ENCODE assay signal across 8 mouse cellular contexts in genomic region chr19:59344304-59344711, GRCm38 (mm10). TPM values are rescaled to one million over a fixed set of nuclear protein-coding genes. Genes with fewer than 3 reads are reported as not detected.
DNase-seq lines count a peak whose midpoint lies in the region; ATAC-seq and TF ChIP-seq lines count a peak whose summit lies in the region.

No protein-coding gene starts in this region.

- TF ChIP-seq CTCF in cortical plate, adult 2 months (IDR thresholded peaks at IDR 0.05; ENCODE audit: extremely low read depth, insufficient read depth, low read length): no peak
- TF ChIP-seq CTCF in kidney, postnatal 0 days (IDR thresholded peaks at IDR 0.05; ENCODE audit: low read depth): no peak

- H3K9me3 ChIP-seq in heart, embryonic 13.5 days: no peaks in the 10 kb centered on the region
- no peaks in the 10 kb centered on the region for H3K9me3 ChIP-seq in kidney, postnatal 0 days (replicated peaks; ENCODE audit: low read length)
- no peaks in the 10 kb centered on the region for H3K9me3 ChIP-seq in neural tube, embryonic 11.5 days (ENCODE audit: control insufficient read depth, low read length)

- ATAC-seq in heart, embryonic 13.5 days (ENCODE audit: extremely low read depth, insufficient number of reproducible peaks, low FRiP score, low TSS enrichment): no peak
- ATAC-seq in kidney, postnatal 0 days (replicated peaks; ENCODE audit: low FRiP score, low read depth): no peak
- no peak for ATAC-seq in neural tube, embryonic 11.5 days (ENCODE audit: insufficient read depth, low FRiP score, low TSS enrichment)

- DNase-seq in ovary, postnatal 36 days (ENCODE audit: low spot score): peak; percentile 22
- no peak for DNase-seq in ovary, adult 18-20 months (ENCODE audit: low spot score)
- DNase-seq in kidney, postnatal 0 days (ENCODE audit: low spot score): peak; percentile 12
- DNase-seq in lung, adult 18-20 months: peak; percentile 48 to 62
- peak; percentile 29 for DNase-seq in neural tube, embryonic 11.5 days (ENCODE audit: low spot score)
- DNase-seq in testis, postnatal 10 days (ENCODE audit: low spot score): peak; percentile 48

- 1% methylated on average over 14 of the region's 14 CpGs for WGBS in heart, embryonic 13.5 days
- under 1% methylated on average over 14 of the region's 14 CpGs for WGBS in kidney, postnatal 0 days
- WGBS in neural tube, embryonic 11.5 days: 1% methylated on average over 14 of the region's 14 CpGs

- H3K4me2 ChIP-seq in heart, embryonic 13.5 days: peak overlapping the region; percentile 100
- H3K4me2 ChIP-seq in kidney, postnatal 0 days (ENCODE audit: low read length): peak overlapping the region; percentile 97
- peak overlapping the region; percentile 100 for H3K4me2 ChIP-seq in neural tube, embryonic 11.5 days (ENCODE audit: low read depth)

- H3K27me3 ChIP-seq in heart, embryonic 13.5 days (replicated peaks): peaks cover 22% of the 10 kb centered on the region
- H3K27me3 ChIP-seq in kidney, postnatal 0 days (ENCODE audit: insufficient read depth, low read length): no peaks in the 10 kb centered on the region
- no peaks in the 10 kb centered on the region for H3K27me3 ChIP-seq in neural tube, embryonic 11.5 days (ENCODE audit: control insufficient read depth, insufficient read depth, low read length)

- no peaks in the 10 kb centered on the region for H3K36me3 ChIP-seq in heart, embryonic 13.5 days
- no peaks in the 10 kb centered on the region for H3K36me3 ChIP-seq in kidney, postnatal 0 days (ENCODE audit: insufficient read depth, low read length)
- H3K36me3 ChIP-seq in neural tube, embryonic 11.5 days (ENCODE audit: control insufficient read depth, insufficient read depth, low read length): no peaks in the 10 kb centered on the region

- H3K9ac ChIP-seq in heart, embryonic 13.5 days: peak overlapping the region; percentile 96
- peak overlapping the region; percentile 92 for H3K9ac ChIP-seq in kidney, postnatal 0 days (ENCODE audit: low read depth, low read length)
- H3K9ac ChIP-seq in neural tube, embryonic 11.5 days (ENCODE audit: low read length): peak overlapping the region; percentile 90

- peak overlapping the region; percentile 97 for H3K4me3 ChIP-seq in cortical plate, adult 2 months (ENCODE audit: insufficient read depth, low read length)
- H3K4me3 ChIP-seq in heart, embryonic 13.5 days: peak overlapping the region; percentile 97
- peak overlapping the region; percentile 93 for H3K4me3 ChIP-seq in kidney, postnatal 0 days (replicated peaks; ENCODE audit: low read depth, low read length)
- H3K4me3 ChIP-seq in neural tube, embryonic 11.5 days (ENCODE audit: low read depth, low read length): peak overlapping the region; percentile 87

- no peak for TF ChIP-seq POLR2A in cortical plate, adult 2 months (IDR thresholded peaks at IDR 0.05; ENCODE audit: extremely low read depth, insufficient read depth, low read length)

- no peaks in the 10 kb centered on the region; the same call in 1 of the 2 replicates for H3K4me1 ChIP-seq in cortical plate, adult 2 months (ENCODE audit: control insufficient read depth, insufficient read depth, low read length)
- peaks cover 44% of the 10 kb centered on the region for H3K4me1 ChIP-seq in heart, embryonic 13.5 days
- H3K4me1 ChIP-seq in kidney, postnatal 0 days (replicated peaks; ENCODE audit: insufficient read depth, low read length): peaks cover 6% of the 10 kb centered on the region; the same call in 1 of the 2 replicates
- peaks cover 17% of the 10 kb centered on the region for H3K4me1 ChIP-seq in neural tube, embryonic 11.5 days (ENCODE audit: control insufficient read depth, insufficient read depth, low read length)

- H3K27ac ChIP-seq in cortical plate, adult 2 months (ENCODE audit: insufficient read depth, low read length): no peak overlapping the region
- peak overlapping the region; percentile 94 for H3K27ac ChIP-seq in heart, embryonic 13.5 days (replicated peaks)
- no peak overlapping the region for H3K27ac ChIP-seq in kidney, postnatal 0 days
- H3K27ac ChIP-seq in neural tube, embryonic 11.5 days (ENCODE audit: low read depth, low read length): no peak overlapping the region

RNA-seq across cellular contexts. Expression of gene Pdzd8, which starts 1.3 kb away (rescaled TPM):
- 19.8 and 20.4 TPM in 2 replicates for polyA plus RNA-seq in cortical plate, adult 2 months (2012; rRNA removed)
- polyA plus RNA-seq in heart, embryonic 13.5 days (2015; fragmentation: Nextera tagmentation; extraction: Ambion mirVana): 6.4 and 7.0 TPM in 2 replicates
- polyA plus RNA-seq in kidney, postnatal 0 days (2015; fragmentation: Nextera tagmentation; extraction: Ambion mirVana): 8.1 and 8.8 TPM in 2 replicates
- polyA plus RNA-seq in neural tube, embryonic 11.5 days (2014; fragmentation: Nextera tagmentation; extraction: Ambion mirVana): 15.1 and 16.4 TPM in 2 replicates

RNA-seq across cellular contexts. Expression of gene Rps12-ps3, which starts 22.2 kb away (rescaled TPM):
- polyA plus RNA-seq in cortical plate, adult 2 months (2012; rRNA removed): 118 and 135 TPM in 2 replicates
- polyA plus RNA-seq in heart, embryonic 13.5 days (2015; fragmentation: Nextera tagmentation; extraction: Ambion mirVana): 6.1 and 14.4 TPM in 2 replicates
- polyA plus RNA-seq in kidney, postnatal 0 days (2015; fragmentation: Nextera tagmentation; extraction: Ambion mirVana): 23.1 and 38.7 TPM in 2 replicates
- polyA plus RNA-seq in neural tube, embryonic 11.5 days (2014; fragmentation: Nextera tagmentation; extraction: Ambion mirVana): 29.1 and 41.2 TPM in 2 replicates
